Mouse (Mus musculus) kidney, postnatal 0 days (tissue): ENCODE results near the gene Pigw. TPM values are rescaled to one million over a fixed set of nuclear protein-coding genes. Genes with fewer than 3 reads are reported as not detected.

ENCODE experiments used
- ATAC-seq: fragments of 200-750 bp; cut with Nextera tagmentation; replicated peaks from 2 replicates; pipeline ENCODE4 v1.8.0; 2017; ENCODE audit warnings: low read depth, moderate number of reproducible peaks, moderate TSS enrichment, moderate library complexity; ENCODE audit not compliant: low FRiP score
- DNase-seq: peaks from one replicate; pipeline ENCODE4 v3.0.0-alpha.2; 2016; ENCODE audit warnings: low spot score
- H3K27ac ChIP-seq: fragments of 300-500 bp; sonication (generic); 2 replicates; pipeline ENCODE4 v1.5.1; 2014; ENCODE audit warnings: mild to moderate bottlenecking
- H3K27me3 ChIP-seq: fragments of 300-500 bp; sonication (generic); 2 replicates; pipeline ENCODE4 v1.6.1; 2014; ENCODE audit warnings: low read length, mixed read lengths; ENCODE audit not compliant: insufficient read depth
- H3K36me3 ChIP-seq: fragments of 300-500 bp; sonication (generic); 2 replicates; pipeline ENCODE4 v1.6.1; 2014; ENCODE audit warnings: low read length, mixed read lengths; ENCODE audit not compliant: insufficient read depth
- H3K4me1 ChIP-seq: fragments of 300-500 bp; sonication (generic); replicated peaks from 2 replicates; pipeline ENCODE4 v1.6.1; 2014; ENCODE audit warnings: antibody characterized with exemption, low read length, mixed read lengths; ENCODE audit not compliant: insufficient read depth
- H3K4me2 ChIP-seq: fragments of 300-500 bp; sonication (generic); 2 replicates; pipeline ENCODE4 v1.6.1; 2014; ENCODE audit warnings: mild to moderate bottlenecking, low read length, moderate library complexity, mixed read lengths
- H3K4me3 ChIP-seq: fragments of 300-500 bp; sonication (generic); replicated peaks from 2 replicates; pipeline ENCODE4 v1.5.1; 2014; ENCODE audit warnings: low read depth, low read length
- H3K9ac ChIP-seq: fragments of 300-500 bp; sonication (generic); 2 replicates; pipeline ENCODE4 v1.6.1; 2014; ENCODE audit warnings: low read depth, low read length
- H3K9me3 ChIP-seq: fragments of 300-500 bp; sonication (generic); replicated peaks from 2 replicates; pipeline ENCODE4 v1.6.1; 2016; ENCODE audit warnings: low read length, inconsistent platforms, mixed read lengths
- CTCF ChIP-seq: IDR thresholded peaks from 2 replicates; pipeline ENCODE4 v1.5.1; 2016; ENCODE audit warnings: antibody characterized with exemption, low read depth, mild to moderate bottlenecking, moderate library complexity
- WGBS: fragments of 180-500 bp; shearing (Covaris S2); extraction: QIAGEN DNeasy Blood & Tissue Kit; methylation state at CpG from one replicate; pipeline ENCODE4 v1.1.7; 2014; 5-methylcytosine and 5-hydroxymethylcytosine counted together
- polyA plus RNA-seq: library from polyadenylated mRNA; unstranded; fragments of >200 nt; fragmentation: Nextera tagmentation; extraction: Ambion mirVana; gene quantifications from 2 replicates; pipeline ENCODE4 v1.2.1, GENCODE M21; 2015

Gene Pigw
- polyA plus RNA-seq, 1 experiment from 2014 or later: 2.7 TPM

DNA sequence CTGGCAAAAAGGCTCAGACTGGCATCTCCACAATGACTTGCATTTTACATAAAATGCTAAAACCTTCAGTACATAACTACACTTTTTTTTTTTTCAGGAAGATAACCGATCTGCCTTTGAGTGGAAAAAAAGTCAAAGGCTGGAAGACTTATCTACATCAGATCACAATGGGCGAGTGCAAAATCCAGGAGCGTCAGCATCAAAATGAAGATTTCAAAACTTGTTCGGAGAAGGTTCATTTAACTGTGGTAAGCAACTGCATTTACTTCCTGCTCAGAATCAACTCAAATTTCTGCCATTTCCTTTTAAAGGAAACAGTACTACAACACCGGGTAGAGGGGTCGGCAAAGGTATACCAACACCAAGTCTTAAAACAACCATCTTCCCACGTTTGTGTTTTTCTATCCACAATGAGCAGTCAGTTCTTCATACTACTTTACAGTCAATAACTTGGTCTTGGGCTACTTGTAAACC lies 11.3 kb downstream of the Pigw start:
- 4% methylated on average over 7 of the region's 7 CpGs for WGBS

DNA sequence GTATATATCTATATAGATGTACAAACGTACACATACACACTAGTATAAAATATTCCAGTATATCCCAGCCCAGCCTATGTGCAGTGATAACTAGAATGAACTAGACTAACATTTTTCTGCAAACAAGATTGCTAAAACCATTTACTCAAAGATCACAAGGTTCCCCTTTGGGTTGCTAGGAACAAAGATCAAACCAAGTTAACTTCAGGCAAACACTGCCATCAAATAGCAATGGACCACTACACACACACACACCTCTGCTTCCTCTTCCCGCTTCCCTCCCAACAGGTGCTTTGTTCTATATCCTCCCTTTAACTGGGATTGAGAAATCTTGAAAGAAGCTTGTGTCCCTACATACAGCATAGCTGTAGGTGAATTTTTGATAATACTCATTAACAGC lies 12.5 kb downstream of the Pigw start:
- no peaks in the 10 kb centered on the region for H3K9me3 ChIP-seq
- 80% methylated on average over 2 of the region's 2 CpGs for WGBS
- no peak overlapping the region for H3K27ac ChIP-seq
- peaks cover 10% of the 10 kb centered on the region; the same call in 1 of the 2 replicates for H3K4me1 ChIP-seq
- DNase-seq (no peak), ATAC-seq (no peak)
- H3K9ac ChIP-seq: no peak overlapping the region
- H3K4me3 ChIP-seq: no peak overlapping the region
- TF ChIP-seq CTCF: no peak
- H3K36me3 ChIP-seq: no peaks in the 10 kb centered on the region
- no peaks in the 10 kb centered on the region for H3K27me3 ChIP-seq
- no peak overlapping the region for H3K4me2 ChIP-seq

More for the DNA sequence above, 11.3 kb downstream of the Pigw start:
- H3K4me1 ChIP-seq: peaks cover 10% of the 10 kb centered on the region; the same call in 1 of the 2 replicates
- peak overlapping the region; percentile 92 for H3K9ac ChIP-seq
- H3K4me2 ChIP-seq: peak overlapping the region; percentile 85
- H3K27me3 ChIP-seq: no peaks in the 10 kb centered on the region
- H3K9me3 ChIP-seq: no peaks in the 10 kb centered on the region
- no peaks in the 10 kb centered on the region for H3K36me3 ChIP-seq
- no peak for ATAC-seq
- H3K27ac ChIP-seq: peak overlapping the region; percentile 93
- DNase-seq: peak; percentile 20
- peak overlapping the region; percentile 85 for H3K4me3 ChIP-seq
- TF ChIP-seq CTCF: no peak

DNA sequence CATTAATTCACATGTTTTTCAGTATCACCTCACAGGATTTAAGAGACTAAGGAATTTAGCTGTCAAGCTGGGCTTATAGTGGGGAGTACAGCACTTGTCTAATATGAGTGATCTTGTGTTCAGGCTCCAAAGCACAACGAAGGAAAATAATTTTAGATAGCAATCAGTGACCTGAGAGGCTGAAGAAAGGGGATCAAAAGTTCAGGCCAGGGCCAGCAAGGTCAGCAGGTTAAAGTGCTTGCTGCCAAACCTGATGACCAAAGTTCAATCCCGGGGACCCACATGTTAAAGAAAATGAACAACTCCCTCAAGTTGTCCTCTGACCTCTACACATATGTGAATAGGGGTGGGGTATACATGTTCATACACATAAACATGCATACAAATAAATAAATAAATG lies 14.8 kb downstream of the Pigw start:
- Histone ChIP-seq H3K9me3 (no peaks in the 10 kb centered on the region), H3K36me3 (peaks cover 8% of the 10 kb centered on the region; the same call in 1 of the 2 replicates), H3K4me2 (no peak overlapping the region), H3K27me3 (no peaks in the 10 kb centered on the region), H3K4me1 (peaks cover 10% of the 10 kb centered on the region; the same call in 1 of the 2 replicates), H3K4me3 (no peak overlapping the region), H3K9ac (no peak overlapping the region), H3K27ac (no peak overlapping the region)
- ATAC-seq: no peak
- no peak for TF ChIP-seq CTCF
- DNase-seq: no peak
- WGBS: 53% methylated on average over 2 of the region's 2 CpGs

DNA sequence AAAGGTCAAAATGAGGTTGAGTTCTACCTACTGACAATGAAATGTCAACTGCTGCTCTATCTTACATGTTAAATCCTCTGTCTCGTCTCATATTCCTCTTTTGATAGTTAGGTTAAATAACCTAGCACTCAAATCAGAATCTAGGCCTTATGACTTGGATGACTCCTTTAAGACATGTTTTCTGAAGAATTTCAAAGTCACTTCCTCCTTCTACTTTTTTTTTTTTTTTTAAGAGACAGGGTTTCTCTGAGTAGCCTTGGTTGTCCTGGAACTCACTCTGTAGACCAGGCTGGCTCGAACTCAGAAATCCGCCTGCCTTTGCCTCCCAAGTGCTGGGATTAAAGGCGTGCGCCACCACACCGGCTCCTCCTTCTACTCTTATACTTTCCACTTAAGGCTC lies 24.8 kb downstream of the Pigw start:
- H3K36me3 ChIP-seq: peaks cover 29% of the 10 kb centered on the region
- 95% methylated on average over 6 of the region's 6 CpGs for WGBS

DNA sequence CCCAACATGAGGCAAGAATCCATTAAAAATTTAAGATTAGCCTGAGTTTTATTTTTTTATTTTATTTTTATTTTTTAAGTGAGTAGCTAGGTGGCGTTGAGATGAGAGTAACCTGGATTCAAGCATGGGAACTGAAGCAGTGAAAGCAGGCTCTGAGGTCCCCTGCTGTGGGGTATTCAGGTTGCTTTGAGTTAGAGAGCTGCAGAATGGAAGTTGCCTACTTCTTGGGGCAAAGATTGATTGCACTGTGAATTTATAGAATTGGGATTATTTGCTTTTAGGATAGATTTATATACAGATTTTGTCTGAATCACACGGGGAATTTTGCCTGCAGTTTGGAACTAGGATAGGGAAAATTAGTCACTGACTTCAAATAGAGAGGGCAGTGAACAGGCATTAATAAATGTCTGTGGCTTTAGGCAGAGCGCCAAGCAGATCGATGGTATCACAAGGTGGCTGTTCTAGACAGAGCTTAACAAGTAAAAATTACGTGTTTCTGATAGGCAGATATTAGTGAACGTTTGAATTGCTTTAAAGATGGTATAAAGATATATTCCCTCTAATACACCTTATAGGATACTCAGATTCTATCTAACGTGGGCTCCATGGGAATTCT lies 32.5 kb downstream of the Pigw start:
- H3K9ac ChIP-seq: no peak overlapping the region
- no peaks in the 10 kb centered on the region for H3K4me1 ChIP-seq
- no peak for DNase-seq
- 78% methylated on average over 7 of the region's 7 CpGs for WGBS
- no peak overlapping the region for H3K27ac ChIP-seq
- no peaks in the 10 kb centered on the region for H3K9me3 ChIP-seq
- no peak for TF ChIP-seq CTCF
- H3K36me3 ChIP-seq: peaks cover 19% of the 10 kb centered on the region
- no peak for ATAC-seq
- H3K4me2 ChIP-seq: no peak overlapping the region
- H3K27me3 ChIP-seq: no peaks in the 10 kb centered on the region
- H3K4me3 ChIP-seq: no peak overlapping the region

More for the DNA sequence above, 24.8 kb downstream of the Pigw start:
- no peak overlapping the region for H3K9ac ChIP-seq
- ATAC-seq: no peak
- H3K9me3 ChIP-seq: no peaks in the 10 kb centered on the region
- H3K4me2 ChIP-seq: no peak overlapping the region
- H3K27me3 ChIP-seq: no peaks in the 10 kb centered on the region
- no peak overlapping the region for H3K4me3 ChIP-seq
- TF ChIP-seq CTCF: no peak
- H3K27ac ChIP-seq: no peak overlapping the region
- DNase-seq: no peak
- H3K4me1 ChIP-seq: no peaks in the 10 kb centered on the region

DNA sequence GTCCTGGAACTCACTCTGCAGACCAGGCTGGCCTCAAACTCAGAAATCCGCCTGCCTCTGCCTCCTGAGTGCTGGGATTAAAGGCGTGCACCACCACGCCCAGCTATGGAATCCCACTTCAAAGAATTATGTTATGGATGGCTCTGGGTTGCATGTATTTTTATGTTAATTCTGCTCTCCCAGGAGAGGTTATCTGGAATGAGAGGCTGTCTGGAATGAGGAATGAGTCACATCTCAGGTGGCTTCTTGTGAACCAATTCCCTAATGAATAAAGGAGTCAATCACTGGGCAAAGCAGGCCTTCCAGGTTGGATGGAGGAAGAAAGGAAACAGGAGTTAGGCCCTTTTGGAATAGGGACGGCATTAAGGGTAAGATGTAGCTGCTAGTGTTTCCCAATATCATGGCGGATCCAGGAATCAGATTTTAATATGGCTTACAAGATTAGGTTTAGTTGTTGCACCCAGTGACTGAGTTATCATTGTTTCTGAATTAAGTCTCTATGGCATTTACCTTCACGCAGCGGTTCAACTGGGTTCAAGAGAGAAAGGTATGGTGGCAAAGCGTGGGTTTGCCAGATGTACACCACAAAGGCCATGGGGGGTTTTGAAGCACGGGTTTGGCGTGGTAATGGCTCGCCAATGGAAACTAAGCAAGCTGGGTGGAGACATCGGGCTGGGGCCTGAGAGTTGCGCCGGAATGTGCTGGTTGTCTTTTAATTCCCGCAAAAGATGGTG lies 33.2 kb downstream of the Pigw start:
- 97% methylated on average over 15 of the region's 15 CpGs for WGBS
- DNase-seq (no peak), ATAC-seq (no peak)
- H3K9me3 ChIP-seq: no peaks in the 10 kb centered on the region
- no peaks in the 10 kb centered on the region for H3K4me1 ChIP-seq
- no peak overlapping the region for H3K4me3 ChIP-seq
- H3K36me3 ChIP-seq: peaks cover 16% of the 10 kb centered on the region
- no peak for TF ChIP-seq CTCF
- no peak overlapping the region for H3K27ac ChIP-seq
- H3K4me2 ChIP-seq: no peak overlapping the region
- H3K9ac ChIP-seq: no peak overlapping the region
- no peaks in the 10 kb centered on the region for H3K27me3 ChIP-seq
